In genomic region chr10:61175442-61176204, GRCm38 (mm10) we compare ENCODE assay signal across 9 mouse cellular contexts. TPM values are rescaled to one million over a fixed set of nuclear protein-coding genes. Genes with fewer than 3 reads are reported as not detected.
DNase-seq lines count a peak whose midpoint lies in the region; ATAC-seq and TF ChIP-seq lines count a peak whose summit lies in the region.
"Had no signal": no experiment of that assay in that cellular context is flagged by ENCODE, and none has a peak within 500 bp of the region (broad histone marks: within the 10 kb centered on the region; RNA-seq: fewer than 3 reads in every experiment).

No protein-coding gene starts in this region.

- H3K36me3 ChIP-seq in MEL (ENCODE audit: control insufficient read depth in 1 of 2, insufficient read depth in 2 of 2, low read length in 2 of 2) = no peaks in the 10 kb centered on the region
- H3K36me3 ChIP-seq in heart, embryonic 14.5 days (ENCODE audit: control insufficient read depth, insufficient read depth, low read length) = no peaks in the 10 kb centered on the region

- H3K79me2 ChIP-seq in MEL (ENCODE audit: control insufficient read depth, insufficient read depth, low read length, poor library complexity) = no peaks in the 10 kb centered on the region

- TF ChIP-seq RAD21 in MEL (IDR thresholded peaks at IDR 0.05; ENCODE audit: low read depth, low read length) = no peak

- H3K9me3 ChIP-seq in MEL (replicated peaks; ENCODE audit: insufficient read depth, low read length) = no peaks in the 10 kb centered on the region
- H3K9me3 ChIP-seq in heart, embryonic 14.5 days (ENCODE audit: control insufficient read depth, low read length) = no peaks in the 10 kb centered on the region

- WGBS in heart, embryonic 14.5 days = 11% methylated on average over 24 of the region's 24 CpGs

- no peak overlapping the region for H3K27ac ChIP-seq in MEL (ENCODE audit: control insufficient read depth, low read depth, low read length)
- no peak overlapping the region for H3K27ac ChIP-seq in heart, embryonic 14.5 days (replicated peaks in 1 of 2; ENCODE audit: control insufficient read depth in 1 of 2, insufficient read depth in 1 of 2, low read depth in 2 of 2, low read length in 2 of 2)
- H3K27ac ChIP-seq: macrophage had no signal

- TF ChIP-seq CTCF in MEL (IDR thresholded peaks at IDR 0.05 in 2 of 3, conservative IDR thresholded peaks at IDR 0.05 in 1 of 3; ENCODE audit: control insufficient read depth in 1 of 3, insufficient read depth in 1 of 3, low read depth in 2 of 3, low read length in 3 of 3, poor library complexity in 1 of 3, severe bottlenecking in 1 of 3) = peak; percentile 34 to 75 (median 47); a peak in 5 of 6 replicates

- no peak overlapping the region for H3K4me3 ChIP-seq in MEL (ENCODE audit: control insufficient read depth in 1 of 2, insufficient read depth in 1 of 2, low read depth in 2 of 2, low read length in 2 of 2)
- H3K4me3 ChIP-seq in heart, embryonic 14.5 days (ENCODE audit: control insufficient read depth in 1 of 2, insufficient read depth in 1 of 2, low read depth in 1 of 2, low read length in 2 of 2) = no peak overlapping the region

- no peak for TF ChIP-seq POLR2A in MEL (IDR thresholded peaks at IDR 0.05; ENCODE audit: control insufficient read depth in 1 of 2, insufficient read depth in 1 of 2, low read depth in 1 of 2, low read length in 2 of 2, poor library complexity in 1 of 2)

- DNase-seq in CD4-positive, CD25-positive, alpha-beta regulatory T cell, adult 2 months (ENCODE audit: low read depth, low spot score) = peak; percentile 36
- DNase-seq in MEL (ENCODE audit: low read depth, low spot score) = peak; percentile 48
- DNase-seq in cerebellum, postnatal 25 days = peak; percentile 92 to 95
- peak; percentile 10 to 64 for DNase-seq in left cerebral cortex, postnatal 25 days (ENCODE audit: low spot score in 2 of 2)
- peak; percentile 29 for DNase-seq in yolk sac, embryonic 10.5 days (ENCODE audit: low spot score)

- no peak for ATAC-seq in CD4-positive, CD25-positive, alpha-beta regulatory T cell, adult 4 months
- no peak for ATAC-seq in heart, embryonic 14.5 days (ENCODE audit: insufficient number of reproducible peaks, insufficient read depth, low FRiP score, low read depth)
- ATAC-seq in monocyte, adult 5-6 weeks (replicated peaks; ENCODE audit: insufficient number of reproducible peaks, low FRiP score, low TSS enrichment, poor library complexity, severe bottlenecking) = 0 out of 2 replicates have a peak, but pooled peaks have one; percentile 34

- TF ChIP-seq EP300 in MEL (IDR thresholded peaks at IDR 0.05; ENCODE audit: low read depth in 1 of 2, low read length in 2 of 2) = no peak

- H3K9ac ChIP-seq in MEL (ENCODE audit: control insufficient read depth, low read depth, low read length, poor library complexity, severe bottlenecking) = no peak overlapping the region
- H3K9ac ChIP-seq in heart, embryonic 14.5 days (ENCODE audit: low read length) = peak overlapping the region; percentile 25; the same call in 1 of the 2 replicates

- no peaks in the 10 kb centered on the region for H3K4me1 ChIP-seq in MEL (ENCODE audit: control insufficient read depth in 1 of 2, insufficient read depth in 2 of 2, low read length in 2 of 2)
- peaks cover 0 to 3% of the 10 kb centered on the region in 2 experiments; a peak in 1 of 4 replicates for H3K4me1 ChIP-seq in heart, embryonic 14.5 days (ENCODE audit: control insufficient read depth in 2 of 2, insufficient read depth in 2 of 2, low read length in 2 of 2)

- intact Hi-C loops in left cerebral cortex, postnatal 25 days (cut with DNase I) = no loop called here

- peak overlapping the region; percentile 48 for H3K4me2 ChIP-seq in heart, embryonic 14.5 days (ENCODE audit: low read length)

- H3K27me3 ChIP-seq in MEL (ENCODE audit: control insufficient read depth in 1 of 2, insufficient read depth in 2 of 2, low read length in 2 of 2) = peaks cover 0 to 5% of the 10 kb centered on the region in 2 experiments; a peak in 1 of 4 replicates
- peaks cover 21% of the 10 kb centered on the region for H3K27me3 ChIP-seq in heart, embryonic 14.5 days (ENCODE audit: control insufficient read depth, insufficient read depth, low read length)

TF ChIP-seq in MEL, 35 proteins besides CTCF, POLR2A, EP300 and RAD21:
- TF ChIP-seq ELF1 (IDR thresholded peaks at IDR 0.05; ENCODE audit: low read depth, low read length) (no peak), E2F4 (IDR thresholded peaks at IDR 0.05; ENCODE audit: borderline replicate concordance, low read depth, low read length) (no peak), TBP (IDR thresholded peaks at IDR 0.05; ENCODE audit: low read depth, low read length) (no peak), POLR2AphosphoS5 (IDR thresholded peaks at IDR 0.05; ENCODE audit: borderline replicate concordance, low read depth, low read length) (no peak), MYC (IDR thresholded peaks at IDR 0.05; ENCODE audit: low read depth, low read length) (no peak), MXI1 (IDR thresholded peaks at IDR 0.05; ENCODE audit: low read depth, low read length) (no peak), RCOR1 (IDR thresholded peaks at IDR 0.05; ENCODE audit: low read depth, low read length) (no peak), NELFE (IDR thresholded peaks at IDR 0.05; ENCODE audit: low read depth, low read length) (no peak), USF2 (IDR thresholded peaks at IDR 0.05; ENCODE audit: borderline replicate concordance in 1 of 2, insufficient read depth in 1 of 2, low read depth in 1 of 2, low read length in 2 of 2) (no peak), KAT2A (conservative IDR thresholded peaks at IDR 0.05; ENCODE audit: low read depth, low read length) (no peak), MAZ (IDR thresholded peaks at IDR 0.05; ENCODE audit: low read depth, low read length) (no peak), CHD1 (IDR thresholded peaks at IDR 0.05; ENCODE audit: low read depth, low read length) (no peak), USF1 (IDR thresholded peaks at IDR 0.05; ENCODE audit: low read depth, low read length) (no peak), CHD2 (IDR thresholded peaks at IDR 0.05; ENCODE audit: low read length) (no peak)

RNA-seq across cellular contexts. Expression of gene Tbata, which starts 3.9 kb away (rescaled TPM):
- polyA plus RNA-seq in CD4-positive, CD25-positive, alpha-beta regulatory T cell, adult 4 months (2017; shearing (Covaris generic)) = not detected
- total RNA-seq in MEL (2012; rRNA removed) = not detected in 2 replicates
- not detected for polyA plus RNA-seq in MEL (2012; ENCODE audit: insufficient read depth in 1 of 2, insufficient read length in 2 of 2, low read depth in 1 of 2, low replicate concordance in 2 of 2, missing spikeins in 1 of 2)
- polyA plus RNA-seq in heart, embryonic 14.5 days (2014; fragmentation: Nextera tagmentation; extraction: Ambion mirVana) = not detected in 2 replicates
- 1 to 10 TPM in 1 of 2 experiments, under 1 TPM in 1; 0.76 to 1.1 TPM for total RNA-seq in left cerebral cortex, postnatal 25 days (2021)
- total RNA-seq in monocyte, adult 5-6 weeks (2017) = not detected in 3 replicates
- polyA plus RNA-seq: macrophage had no signal

RNA-seq across cellular contexts. Expression of gene Sgpl1, which starts 28.1 kb away (rescaled TPM):
- 10 to 100 TPM; 24.5 to 29.9 TPM for polyA plus RNA-seq in CD4-positive, CD25-positive, alpha-beta regulatory T cell, adult 4 months (2017; shearing (Covaris generic))
- 7.9 and 8.7 TPM in 2 replicates for total RNA-seq in MEL (2012; rRNA removed)
- polyA plus RNA-seq in MEL (2012; ENCODE audit: insufficient read depth in 1 of 2, insufficient read length in 2 of 2, low read depth in 1 of 2, low replicate concordance in 2 of 2, missing spikeins in 1 of 2) = 10 to 100 TPM in 1 of 2 experiments, not detected in 1; 11.7 TPM
- 33.0 and 34.5 TPM in 2 replicates for polyA plus RNA-seq in heart, embryonic 14.5 days (2014; fragmentation: Nextera tagmentation; extraction: Ambion mirVana)
- total RNA-seq in left cerebral cortex, postnatal 25 days (2021) = 10 to 100 TPM; 21.7 to 22.8 TPM
- 60.5 to 72.5 TPM (median 69.9 TPM) in 3 replicates for total RNA-seq in monocyte, adult 5-6 weeks (2017)

Comparison
In these comparisons a context has a peak if more than half of its experiments do, and no peak if none do; other contexts are left out.
1. DNase-seq: peak in every context shown above with its lines; median percentile 94 in cerebellum, postnatal 25 days; 48 in MEL; 37 in left cerebral cortex, postnatal 25 days; 36 in CD4-positive, CD25-positive, alpha-beta regulatory T cell, adult 2 months; 29 in yolk sac, embryonic 10.5 days.